Mouse (Mus musculus) lung, postnatal 10 days (tissue): ENCODE measurements around the gene Agbl2.
"Not testable (repeated sequence)": the region's sequence is repeated elsewhere in the genome, so short reads cannot be mapped to it uniquely, and the experiment has no call there.

Experiments used
- DNase-seq: peaks from one replicate; pipeline ENCODE4 v3.0.0; 2021

Agbl2 gene

GRCm38 (mm10) chr2:90818710-90819109 lies 36.2 kb downstream of the Agbl2 start:
- DNase-seq, result no peak

DNA sequence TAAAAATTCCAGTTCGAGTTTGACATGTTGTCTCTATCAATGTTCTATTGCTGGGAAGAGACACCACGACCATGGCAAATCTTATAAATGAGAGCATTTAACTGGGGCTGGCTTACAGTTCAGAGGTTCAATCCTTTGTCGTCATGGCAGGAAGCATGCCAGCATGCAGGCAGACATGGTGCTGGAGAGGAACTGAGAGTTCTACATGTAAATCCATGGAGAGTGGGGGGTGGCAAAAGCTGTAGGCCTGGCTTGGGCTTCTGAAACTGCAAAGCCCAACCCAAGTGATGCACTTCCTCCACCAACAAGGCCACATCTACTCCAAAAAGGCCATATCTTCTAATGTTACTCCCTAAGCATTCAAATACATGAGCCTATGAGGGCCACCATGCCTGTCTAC lies 38.4 kb downstream of the Agbl2 start:
- DNase-seq, result no peak

- no peak for DNase-seq
These were observed 40.5 kb downstream of the Agbl2 start for GRCm38 (mm10) chr2:90822978-90823377.

- DNase-seq, result no peak
These were observed 41.3 kb downstream of the Agbl2 start for GRCm38 (mm10) chr2:90823781-90824180.

DNA sequence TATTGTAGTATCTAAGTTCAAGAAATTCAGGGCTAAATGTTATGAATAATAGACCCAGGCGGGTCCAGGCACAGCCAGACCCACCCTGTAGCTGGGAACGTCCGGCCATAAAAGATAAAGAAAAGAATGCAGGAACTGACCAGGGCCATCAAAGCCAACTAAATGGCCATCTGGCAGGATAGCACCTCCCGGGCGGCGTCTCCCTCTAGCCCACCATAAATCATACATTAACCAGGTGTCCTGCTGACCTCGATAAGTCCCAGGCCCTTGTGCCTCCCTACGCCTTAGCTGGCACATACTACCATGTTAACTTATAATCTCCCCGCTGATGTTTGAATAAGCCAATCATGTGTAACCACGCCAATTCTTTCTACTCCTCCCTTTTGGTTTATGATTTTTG lies 42.0 kb downstream of the Agbl2 start:
- not testable (repeated sequence) for DNase-seq

DNA sequence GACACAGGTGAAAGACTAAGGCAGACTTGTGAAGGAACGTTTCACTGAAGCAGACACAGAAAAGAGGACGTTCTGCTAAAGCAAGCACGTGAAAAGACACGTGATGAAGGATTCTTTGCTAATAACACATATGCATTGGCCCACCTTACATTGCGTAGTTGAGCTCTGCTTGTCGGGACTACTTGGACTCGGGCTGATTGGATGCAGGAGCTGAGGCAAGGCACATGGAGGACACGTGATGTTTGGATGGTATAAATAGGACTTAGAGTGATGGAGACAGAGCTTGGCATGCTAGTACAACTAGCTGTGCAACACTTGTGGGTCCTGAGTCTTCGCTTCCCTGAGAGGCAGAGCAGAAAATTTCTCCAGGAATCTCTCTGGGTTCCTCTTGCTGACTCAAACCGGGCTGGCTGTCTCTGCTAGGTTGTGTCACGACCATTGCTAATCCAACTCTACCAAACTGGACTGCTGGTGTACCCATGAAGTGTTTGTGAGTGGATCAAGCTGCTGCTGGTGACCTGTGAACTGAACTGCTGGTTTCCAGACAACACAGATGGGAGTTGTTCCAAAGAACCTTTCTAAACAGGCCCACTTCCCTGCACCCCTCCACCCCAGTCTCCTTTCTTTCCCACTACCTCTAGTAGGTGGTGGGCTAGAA lies 43.1 kb downstream of the Agbl2 start:
- DNase-seq, result peak; percentile 70

GRCm38 (mm10) chr2:90828739-90829138 lies 46.2 kb downstream of the Agbl2 start:
- DNase-seq, result no peak

GRCm38 (mm10) chr2:90833502-90833901 lies 51.0 kb downstream of the Agbl2 start:
- DNase-seq, result no peak

GRCm38 (mm10) chr2:90838621-90839020 lies 56.1 kb downstream of the Agbl2 start:
- no peak for DNase-seq

DNA sequence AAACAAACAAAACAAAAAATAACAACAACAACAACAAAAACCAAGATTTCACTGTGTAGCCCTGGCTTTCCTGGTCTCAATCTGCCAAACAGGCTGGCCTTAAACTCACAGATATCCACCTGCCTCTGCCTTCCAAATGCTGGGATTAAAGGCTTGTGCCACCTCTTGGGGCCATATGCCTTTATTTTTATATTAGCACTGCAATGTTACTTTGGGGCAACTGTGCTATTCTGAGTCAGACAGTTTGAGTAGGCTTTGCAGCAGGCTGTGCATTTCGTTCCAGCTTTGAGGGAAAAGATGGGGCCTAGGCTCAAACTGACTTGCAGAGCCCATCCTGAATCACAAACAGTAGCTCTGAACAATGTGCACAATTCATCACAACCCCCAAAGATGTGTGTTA lies 61.1 kb downstream of the Agbl2 start:
- no peak for DNase-seq

DNA sequence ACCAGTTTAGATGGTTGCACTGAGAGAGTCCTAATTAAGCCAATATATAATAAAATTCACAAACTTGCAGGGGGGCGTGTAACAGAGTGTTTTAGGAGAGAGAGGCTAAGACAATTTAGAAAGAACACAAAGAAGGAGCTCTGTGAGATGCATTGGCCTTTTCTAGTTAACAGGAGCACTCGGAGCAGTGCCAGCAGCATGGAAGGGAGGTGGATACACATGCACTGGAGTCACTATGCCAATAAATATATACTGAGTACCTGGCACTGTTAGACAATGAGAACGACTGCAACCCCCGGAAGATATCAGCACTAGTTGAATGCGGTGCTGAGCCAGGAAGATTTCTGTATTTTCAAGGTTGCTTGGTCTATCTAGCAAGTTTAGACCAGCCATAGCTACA lies 61.7 kb downstream of the Agbl2 start:
- DNase-seq, result no peak

DNA sequence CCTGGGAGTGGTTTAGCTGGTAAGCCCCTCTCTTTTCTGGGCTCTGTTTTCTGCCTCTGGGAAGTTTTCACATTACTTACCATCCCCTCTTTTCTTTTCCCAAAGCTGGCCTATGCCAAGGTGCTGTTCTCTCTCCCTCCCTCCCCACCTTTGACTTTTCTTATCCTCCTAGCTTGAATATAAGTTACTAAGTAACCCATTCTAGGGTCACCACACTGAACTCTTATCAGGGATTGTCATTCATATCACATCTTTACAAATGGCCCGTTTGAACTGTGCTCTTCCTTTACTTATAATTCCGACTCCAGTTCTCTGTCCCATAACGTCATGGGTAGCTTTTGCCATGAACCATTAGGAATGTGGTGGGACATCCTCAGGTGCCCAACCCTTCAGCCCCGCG lies 62.7 kb downstream of the Agbl2 start:
- DNase-seq, result no peak

GRCm38 (mm10) chr2:90846171-90846570 lies 63.6 kb downstream of the Agbl2 start:
- DNase-seq, result peak; percentile 6

DNA sequence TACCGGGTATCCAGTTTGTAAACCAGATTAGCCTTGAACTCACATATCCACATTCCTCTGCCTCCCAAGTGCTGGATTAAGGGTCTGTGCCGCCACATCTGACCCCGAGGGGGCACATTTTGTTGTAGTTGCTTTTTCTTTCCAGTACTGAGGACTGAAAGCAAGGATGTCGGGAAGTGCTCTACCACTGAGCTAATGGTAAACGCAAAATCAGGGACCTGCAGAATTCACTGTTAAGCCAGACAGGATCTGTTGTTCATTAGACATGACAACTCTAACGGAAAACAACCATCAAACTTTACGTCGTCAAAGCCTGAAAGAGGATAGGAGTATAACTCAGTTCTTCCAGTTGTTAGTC lies 64.0 kb downstream of the Agbl2 start:
- no peak for DNase-seq

DNA sequence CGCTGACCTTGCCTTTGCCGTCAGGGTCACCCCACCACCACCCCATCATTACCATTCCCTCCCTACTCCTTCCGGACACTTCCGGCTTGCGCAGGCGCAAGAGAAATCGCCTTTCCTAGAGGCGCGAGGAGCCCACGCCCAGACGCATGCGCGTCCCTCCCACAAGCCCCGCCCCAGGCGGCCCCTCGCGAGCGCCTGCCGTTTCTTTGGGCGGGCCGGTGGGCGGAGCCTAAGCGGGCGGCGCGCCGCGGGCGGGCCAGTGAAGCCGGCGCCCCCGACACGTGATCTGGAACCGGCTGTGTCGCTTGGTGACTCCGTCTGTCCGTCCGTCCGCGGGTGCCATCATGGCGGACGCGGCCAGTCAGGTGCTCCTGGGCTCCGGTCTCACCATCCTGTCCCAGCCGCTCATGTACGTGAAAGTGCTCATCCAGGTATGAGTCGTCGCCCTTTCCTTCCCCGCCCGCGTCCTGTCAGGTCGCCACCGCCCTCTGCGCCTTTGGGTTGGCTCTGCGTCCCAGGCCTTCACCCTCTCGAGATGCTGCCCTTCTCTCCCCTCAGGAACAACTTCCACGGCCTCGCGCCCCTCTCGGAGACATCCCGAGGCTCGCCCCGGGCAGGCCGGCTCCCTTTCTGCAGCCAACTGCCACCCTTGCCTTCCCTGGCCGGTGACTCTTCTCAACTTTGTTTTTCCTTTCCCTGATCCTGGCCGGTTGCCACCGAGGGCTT lies 64.6 kb downstream of the Agbl2 start, which contains the start of gene Mtch2:
TSS of gene Mtch2 (plus strand) at position 201 of the 726 bp plus-strand sequence.
- DNase-seq, result peak; percentile 99

- no peak for DNase-seq
These were observed 65.1 kb downstream of the Agbl2 start for GRCm38 (mm10) chr2:90847681-90848050.

- no peak for DNase-seq
These were observed 65.8 kb downstream of the Agbl2 start for GRCm38 (mm10) chr2:90848331-90848730.

DNA sequence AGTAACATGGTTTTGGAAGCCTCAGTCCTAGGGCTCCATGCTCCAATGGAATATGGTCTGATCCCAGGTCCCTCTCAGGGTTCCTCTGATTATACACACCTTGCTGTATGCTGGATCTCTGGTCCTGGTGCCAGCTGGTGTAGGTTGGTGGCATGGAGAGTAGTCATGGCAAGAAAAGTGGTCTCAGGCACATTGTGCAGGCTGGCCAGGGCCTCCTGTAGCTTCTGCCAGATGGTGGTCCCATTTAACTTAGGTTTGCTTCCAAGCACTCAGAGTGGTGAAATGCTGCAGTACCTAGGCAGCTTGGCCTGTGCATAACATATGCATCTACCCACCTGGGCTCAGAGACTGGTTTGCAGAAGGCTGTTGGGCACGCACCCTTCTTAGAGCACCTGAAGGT lies 67.9 kb downstream of the Agbl2 start:
- DNase-seq, result no peak

GRCm38 (mm10) chr2:90861486-90861885 lies 79.0 kb downstream of the Agbl2 start:
- no peak for DNase-seq

DNA sequence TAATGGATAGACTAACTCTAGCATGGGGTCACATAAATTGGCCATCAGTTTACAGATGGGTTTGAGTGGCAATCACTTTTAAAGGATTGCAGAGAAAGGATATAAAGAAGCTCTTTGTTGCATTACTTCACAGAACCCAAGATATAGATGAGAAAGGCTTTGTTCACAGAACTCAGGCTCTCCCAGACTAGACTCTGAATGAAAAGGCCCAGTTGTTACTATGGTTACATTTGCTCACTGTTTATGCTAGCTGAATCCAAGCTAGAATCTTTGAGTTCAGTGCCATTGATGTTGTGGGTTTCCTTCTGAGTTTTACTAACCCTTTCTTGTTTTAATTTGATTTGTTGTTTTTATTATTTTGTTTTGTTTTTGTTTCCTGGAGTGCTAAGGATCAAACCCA lies 81.7 kb downstream of the Agbl2 start:
- no peak for DNase-seq

DNA sequence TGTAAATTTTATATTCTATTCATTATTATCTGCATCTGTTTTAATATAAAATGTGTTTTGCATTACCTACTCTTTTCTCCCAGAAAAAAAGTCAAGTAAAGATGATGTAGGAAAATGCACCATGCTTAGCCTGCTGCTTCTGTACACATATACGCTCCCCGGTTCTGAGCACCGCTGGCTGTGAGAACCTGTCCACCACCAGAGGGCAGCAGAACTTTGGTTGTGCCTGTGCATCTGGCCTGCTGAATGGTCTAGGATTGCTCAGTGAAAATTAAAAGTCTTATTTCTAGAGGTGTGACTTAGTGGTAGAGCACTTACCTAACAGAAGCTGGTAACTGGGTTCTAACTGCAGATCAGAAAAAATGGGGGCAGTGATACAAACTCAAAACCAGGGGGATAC lies 84.0 kb downstream of the Agbl2 start:
- peak; percentile 90 for DNase-seq

DNA sequence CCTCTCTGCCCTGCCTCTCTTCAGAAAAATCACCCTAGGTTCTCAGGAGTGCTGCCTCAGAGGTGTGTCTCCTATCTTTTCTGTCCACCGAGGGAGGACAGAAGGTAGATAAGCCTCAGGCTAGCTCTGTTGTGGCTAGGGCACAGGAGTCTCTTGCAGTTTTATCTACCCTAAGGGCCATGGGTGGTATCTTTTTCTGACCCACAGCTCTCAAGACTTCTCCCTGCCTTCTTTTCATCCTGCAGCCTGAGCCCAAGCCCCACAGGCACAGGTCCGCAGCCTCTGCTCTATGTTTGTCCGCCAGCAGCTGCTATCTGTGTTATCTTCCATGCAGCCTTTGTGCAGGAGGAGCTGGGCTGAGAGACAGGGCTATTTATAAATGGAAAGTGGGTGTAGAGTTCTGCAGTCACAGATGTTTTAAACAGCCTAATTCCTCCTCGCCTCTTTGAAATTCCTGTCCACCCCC lies 87.6 kb downstream of the Agbl2 start:
- peak; percentile 51 for DNase-seq

DNA sequence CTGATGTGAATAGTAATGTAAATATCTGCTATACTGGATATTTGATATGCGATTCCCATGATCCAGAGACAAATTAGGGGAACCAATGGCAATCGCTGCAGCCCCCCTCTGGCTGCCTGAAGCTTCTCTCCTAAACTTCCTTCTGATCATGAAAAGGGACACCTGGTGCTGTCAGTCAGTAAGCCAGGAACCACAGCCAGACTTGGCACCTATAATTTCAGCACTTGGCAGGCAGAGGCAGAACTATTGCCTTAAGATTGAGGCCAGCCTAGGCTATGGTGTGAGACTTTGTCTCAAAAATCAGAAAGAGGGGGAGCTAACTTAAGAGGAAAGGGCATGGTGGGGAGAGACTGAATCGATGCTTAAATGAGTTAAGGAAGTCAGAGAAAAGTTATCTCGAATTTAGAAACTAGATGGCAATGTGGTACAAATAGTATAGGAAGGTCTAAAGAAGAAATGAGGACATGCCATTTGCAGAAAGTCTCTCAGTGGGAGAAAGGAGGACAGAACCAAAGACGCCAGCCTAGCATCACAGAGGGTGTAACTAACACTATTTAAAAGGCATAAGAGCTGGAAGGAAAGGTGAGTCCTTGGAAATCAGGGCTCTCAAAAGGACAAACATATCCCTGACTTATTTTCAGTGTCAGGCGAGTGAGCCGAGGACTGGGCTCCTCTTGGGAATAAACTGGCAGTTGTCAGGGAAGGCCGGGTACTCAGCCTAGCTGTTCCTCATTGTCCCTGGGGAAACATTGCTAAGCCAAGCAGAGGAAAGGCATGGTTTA lies 88.8 kb downstream of the Agbl2 start:
- peak; percentile 60 for DNase-seq

DNA sequence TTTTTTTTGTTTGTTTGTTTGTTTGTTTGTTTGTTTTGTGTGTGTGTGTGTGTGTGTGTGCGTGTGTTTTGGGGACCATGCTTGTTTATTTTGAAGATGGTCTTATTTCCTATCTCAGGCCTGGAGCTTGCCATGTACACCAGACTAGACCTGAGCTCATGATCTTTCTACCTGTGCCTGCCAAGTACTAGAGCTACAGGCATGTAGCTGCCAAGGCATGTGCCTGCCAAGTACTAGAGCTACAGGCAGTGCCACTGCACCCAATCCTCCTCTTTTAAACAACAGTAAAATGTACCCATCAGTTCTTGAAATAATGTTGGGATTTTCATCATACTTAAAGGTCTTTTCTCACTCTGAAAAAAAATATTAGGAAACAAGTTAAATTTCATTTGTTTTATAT lies 91.5 kb downstream of the Agbl2 start:
- DNase-seq, result no peak
